ENCODE assay signal across 10 mouse cellular contexts in genomic region chr11:32331075-32331474, GRCm38 (mm10). TPM values are rescaled to one million over a fixed set of nuclear protein-coding genes. Genes with fewer than 3 reads are reported as not detected.
DNase-seq lines count a peak whose midpoint lies in the region; ATAC-seq and TF ChIP-seq lines count a peak whose summit lies in the region.
"Had no signal": no experiment of that assay in that cellular context is flagged by ENCODE, and none has a peak within 500 bp of the region (broad histone marks: within the 10 kb centered on the region; RNA-seq: fewer than 3 reads in every experiment).

No protein-coding gene starts in this region.

- H3K9me3 ChIP-seq in CH12.LX (replicated peaks; ENCODE audit: low read length): peaks cover 3% of the 10 kb centered on the region
- H3K9me3 ChIP-seq in lung, embryonic 14.5 days (ENCODE audit: low read depth, low read length): no peaks in the 10 kb centered on the region

- dilution Hi-C loops in CH12.LX (cut with MboI; ENCODE audit: extremely low pct_ligation_motif_present, extremely low pct_unique_long_range_greater_than_20kb, low sequenced_read_pairs): no loop called here

- no peak for TF ChIP-seq RAD21 in CH12.LX (IDR thresholded peaks at IDR 0.05; ENCODE audit: low read depth, low read length)

- H3K27me3 ChIP-seq in CH12.LX (replicated peaks): peaks cover 8% of the 10 kb centered on the region
- H3K27me3 ChIP-seq in lung, embryonic 14.5 days (ENCODE audit: insufficient read depth, low read length): no peaks in the 10 kb centered on the region

- peak; percentile 71; the same call in 1 of the 2 replicates for ATAC-seq in lung, embryonic 14.5 days (ENCODE audit: insufficient read depth)

- in situ Hi-C loops in CH12.LX (cut with MboI; ENCODE audit: low pct_ligation_motif_present, low pct_unique_long_range_greater_than_20kb, low sequenced_read_pairs): no loop called here

- H3K27ac ChIP-seq in CH12.LX (ENCODE audit: insufficient read depth, low read depth): no peak overlapping the region
- no peak overlapping the region for H3K27ac ChIP-seq in lung, embryonic 14.5 days (ENCODE audit: low read depth)

- TF ChIP-seq CTCF in CH12.LX (conservative IDR thresholded peaks at IDR 0.05 in 1 of 2, IDR thresholded peaks at IDR 0.05 in 1 of 2; ENCODE audit: low read depth in 2 of 2, low read length in 2 of 2): no peak
- no peak for TF ChIP-seq CTCF in lung, embryonic 14.5 days (IDR thresholded peaks at IDR 0.05; ENCODE audit: low read depth)

- 59% methylated on average over 6 of the region's 6 CpGs for WGBS in lung, embryonic 14.5 days

- peak overlapping the region; percentile 59 for H3K4me2 ChIP-seq in CH12.LX (ENCODE audit: insufficient read depth, low read depth, poor library complexity, severe bottlenecking)
- no peak overlapping the region for H3K4me2 ChIP-seq in lung, embryonic 14.5 days

- H3K36me3 ChIP-seq in CH12.LX (replicated peaks in 1 of 2; ENCODE audit: control insufficient read depth in 1 of 2, insufficient read depth in 1 of 2, low read length in 1 of 2): no peaks in the 10 kb centered on the region
- no peaks in the 10 kb centered on the region for H3K36me3 ChIP-seq in lung, embryonic 14.5 days (ENCODE audit: insufficient read depth)

- H3K9ac ChIP-seq in CH12.LX (ENCODE audit: insufficient read depth, low read depth): no peak overlapping the region
- H3K9ac ChIP-seq in lung, embryonic 14.5 days: no peak overlapping the region

- peak; percentile 36 for DNase-seq in gastrocnemius, postnatal 10 days
- no peak for DNase-seq in gastrocnemius, postnatal 25 days
- DNase-seq in CH12.LX (ENCODE audit: extremely low read depth): peak; percentile 49
- peak; percentile 54 for DNase-seq in heart, postnatal 10 days
- DNase-seq in lung, embryonic 14.5 days: peak; percentile 77
- no peak for DNase-seq in embryo, embryonic 11 days
- no peak for DNase-seq in thymus, postnatal 14 days
- DNase-seq in right cerebral cortex, postnatal 10 days (ENCODE audit: low spot score in 2 of 2): no peak

- no peaks in the 10 kb centered on the region for H3K79me2 ChIP-seq in CH12.LX (replicated peaks; ENCODE audit: control insufficient read depth, extremely low read depth, insufficient read depth, poor library complexity, severe bottlenecking)

- TF ChIP-seq POLR2A in CH12.LX (IDR thresholded peaks at IDR 0.05; ENCODE audit: low read depth, low read length): no peak

- peak; percentile 96 for TF ChIP-seq EP300 in CH12.LX (IDR thresholded peaks at IDR 0.05; ENCODE audit: low read length)

- intact Hi-C loops in heart, postnatal 10 days (cut with DNase I): loop anchor here (1.0 kb wide), 1 partner anchor 8 kb away; no protein-coding TSS in a partner anchor

- no peak overlapping the region for H3K4me3 ChIP-seq in CH12.LX (replicated peaks in 1 of 3; ENCODE audit: low read depth in 2 of 3, low read length in 2 of 3, poor library complexity in 1 of 3)
- no peak overlapping the region for H3K4me3 ChIP-seq in lung, embryonic 14.5 days (ENCODE audit: low read depth, low read length)
- H3K4me3 ChIP-seq: erythroblast, embryonic 14.5 days had no signal

- peaks cover 5 to 13% of the 10 kb centered on the region in 2 experiments for H3K4me1 ChIP-seq in CH12.LX (ENCODE audit: control insufficient read depth in 1 of 2, insufficient read depth in 2 of 2)
- no peaks in the 10 kb centered on the region for H3K4me1 ChIP-seq in lung, embryonic 14.5 days (ENCODE audit: insufficient read depth)

TF ChIP-seq in CH12.LX, 34 proteins besides CTCF, POLR2A, EP300 and RAD21:
- TF ChIP-seq ELF1 (IDR thresholded peaks at IDR 0.05; ENCODE audit: low read depth, low read length): peak; percentile 61
- TF ChIP-seq SIN3A (IDR thresholded peaks at IDR 0.05; ENCODE audit: low read length): peak; percentile 75
- TF ChIP-seq ZKSCAN1 (IDR thresholded peaks at IDR 0.05; ENCODE audit: borderline replicate concordance, low read depth, low read length): no peak
- 0 out of 2 replicates have a peak, but pooled peaks have one; percentile 26 for TF ChIP-seq MAZ (IDR thresholded peaks at IDR 0.05; ENCODE audit: low read depth, low read length)
- TF ChIP-seq ZNF384 (IDR thresholded peaks at IDR 0.05; ENCODE audit: low read depth, low read length): no peak
- TF ChIP-seq MXI1 (IDR thresholded peaks at IDR 0.05; ENCODE audit: low read depth, low read length): no peak
- TF ChIP-seq MAFK (IDR thresholded peaks at IDR 0.05; ENCODE audit: insufficient replicate concordance, low read length): 0 out of 2 replicates have a peak, but pooled peaks have one; percentile 29
- TF ChIP-seq JUND (conservative IDR thresholded peaks at IDR 0.05; ENCODE audit: low read depth, low read length): peak; percentile 35; the same call in 1 of the 2 replicates
- TF ChIP-seq TCF12 (IDR thresholded peaks at IDR 0.05; ENCODE audit: low read depth, low read length): 0 out of 2 replicates have a peak, but pooled peaks have one; percentile 47
- TF ChIP-seq UBTF (IDR thresholded peaks at IDR 0.05; ENCODE audit: low read depth, low read length): no peak
- peak; percentile 58 for TF ChIP-seq JUN (IDR thresholded peaks at IDR 0.05; ENCODE audit: insufficient read depth, low read depth, low read length)
- TF ChIP-seq BHLHE40 (IDR thresholded peaks at IDR 0.05; ENCODE audit: low read depth, low read length): peak; percentile 64
- 0 out of 2 replicates have a peak, but pooled peaks have one; percentile 37 for TF ChIP-seq ETS1 (conservative IDR thresholded peaks at IDR 0.05; ENCODE audit: low read depth, low read length)
- no peak for TF ChIP-seq MYC (IDR thresholded peaks at IDR 0.05; ENCODE audit: low read depth, low read length)
- no peak for TF ChIP-seq KAT2A (IDR thresholded peaks at IDR 0.05; ENCODE audit: insufficient replicate concordance, low read length)
- TF ChIP-seq USF2 (conservative IDR thresholded peaks at IDR 0.05; ENCODE audit: low read depth, low read length): no peak
- TF ChIP-seq CHD2 (IDR thresholded peaks at IDR 0.05; ENCODE audit: low read length): peak; percentile 65
- TF ChIP-seq IRF4 (IDR thresholded peaks at IDR 0.05; ENCODE audit: low read depth, low read length): peak; percentile 94
- TF ChIP-seq RCOR1 (conservative IDR thresholded peaks at IDR 0.05; ENCODE audit: low read depth, low read length): peak; percentile 86
- TF ChIP-seq PAX5 (IDR thresholded peaks at IDR 0.05; ENCODE audit: low read length): no peak
- TF ChIP-seq MEF2A (IDR thresholded peaks at IDR 0.05; ENCODE audit: borderline replicate concordance, low read depth, low read length): peak; percentile 53; the same call in 1 of the 2 replicates
- TF ChIP-seq HCFC1 (IDR thresholded peaks at IDR 0.05; ENCODE audit: low read depth, low read length): peak; percentile 43

RNA-seq across cellular contexts. Expression of gene Sh3pxd2b, which starts 16.5 kb away (rescaled TPM):
- total RNA-seq in gastrocnemius, postnatal 10 days (2021): 10 to 100 TPM; 25.1 to 32.5 TPM
- total RNA-seq in gastrocnemius, postnatal 25 days (2021): 1 to 10 TPM; 4.4 to 7.1 TPM
- total RNA-seq in CH12.LX (2012; rRNA removed) (5.3 and 6.7 TPM in 2 replicates), CH12.LX (2014; rRNA removed) (1.7 and 2.4 TPM in 2 replicates)
- 11.3 and 13.2 TPM in 2 replicates for polyA plus RNA-seq in CH12.LX (2012; ENCODE audit: insufficient read length, low read depth)
- total RNA-seq in heart, postnatal 10 days (2021): 10 to 100 TPM; 27.6 to 29.6 TPM
- polyA plus RNA-seq in lung, embryonic 14.5 days (2014; fragmentation: Nextera tagmentation; extraction: Ambion mirVana): 31.2 and 31.7 TPM in 2 replicates

RNA-seq across cellular contexts. Expression of gene Hbq1a, which starts 31.2 kb away (rescaled TPM):
- total RNA-seq in gastrocnemius, postnatal 10 days (2021): not detected
- total RNA-seq in gastrocnemius, postnatal 25 days (2021): not detected
- total RNA-seq in CH12.LX (2012; rRNA removed) (not detected in 2 replicates), CH12.LX (2014; rRNA removed) (not detected in 2 replicates)
- polyA plus RNA-seq in CH12.LX (2012; ENCODE audit: insufficient read length, low read depth): not detected in 2 replicates
- total RNA-seq in heart, postnatal 10 days (2021): not detected
- 0.45 and 0.83 TPM in 2 replicates for polyA plus RNA-seq in lung, embryonic 14.5 days (2014; fragmentation: Nextera tagmentation; extraction: Ambion mirVana)
- polyA plus RNA-seq: testis, adult 2 months had no signal

RNA-seq across cellular contexts. Expression of gene Hba-a2, which starts 34.8 kb away (rescaled TPM):
- total RNA-seq in gastrocnemius, postnatal 10 days (2021): 1,000 to 10,000 TPM in 1 of 2 experiments, 100 to 1,000 TPM in 1; 662 to 1,092 TPM
- total RNA-seq in gastrocnemius, postnatal 25 days (2021): 1,000 to 10,000 TPM in 1 of 2 experiments, 100 to 1,000 TPM in 1; 358 to 1,609 TPM
- 2.6 and 4.6 TPM in 2 replicates for total RNA-seq in CH12.LX (2012; rRNA removed)
- total RNA-seq in CH12.LX (2014; rRNA removed): 2.9 and 3.1 TPM in 2 replicates
- 10.3 and 13.3 TPM in 2 replicates for polyA plus RNA-seq in CH12.LX (2012; ENCODE audit: insufficient read length, low read depth)
- total RNA-seq in heart, postnatal 10 days (2021): 1,000 to 10,000 TPM; 3,875 to 8,514 TPM
- polyA plus RNA-seq in lung, embryonic 14.5 days (2014; fragmentation: Nextera tagmentation; extraction: Ambion mirVana): 11,972 and 11,979 TPM in 2 replicates

RNA-seq across cellular contexts. Expression of gene Hbq1b, which starts 44.3 kb away (rescaled TPM):
- under 1 TPM in 1 of 2 experiments, not detected in 1; 0.79 TPM for total RNA-seq in gastrocnemius, postnatal 10 days (2021)
- total RNA-seq in gastrocnemius, postnatal 25 days (2021): not detected
- not detected in 2 replicates for total RNA-seq in CH12.LX (2012; rRNA removed)
- total RNA-seq in CH12.LX (2014; rRNA removed): not detected in 2 replicates
- polyA plus RNA-seq in CH12.LX (2012; ENCODE audit: insufficient read length, low read depth): not detected in 2 replicates
- 1 to 10 TPM in 1 of 2 experiments, not detected in 1; 1.0 TPM for total RNA-seq in heart, postnatal 10 days (2021)
- 1.8 and 2.1 TPM in 2 replicates for polyA plus RNA-seq in lung, embryonic 14.5 days (2014; fragmentation: Nextera tagmentation; extraction: Ambion mirVana)
- polyA plus RNA-seq: testis, adult 2 months had no signal

RNA-seq across cellular contexts. Expression of gene Hba-a1, which starts 47.8 kb away (rescaled TPM):
- 1,000 to 10,000 TPM in 1 of 2 experiments, 100 to 1,000 TPM in 1; 968 to 1,389 TPM for total RNA-seq in gastrocnemius, postnatal 10 days (2021)
- 1,000 to 10,000 TPM in 1 of 2 experiments, 100 to 1,000 TPM in 1; 451 to 2,047 TPM for total RNA-seq in gastrocnemius, postnatal 25 days (2021)
- 1.9 and 4.9 TPM in 2 replicates for total RNA-seq in CH12.LX (2012; rRNA removed)
- 4.1 and 5.2 TPM in 2 replicates for total RNA-seq in CH12.LX (2014; rRNA removed)
- 3.3 and 4.7 TPM in 2 replicates for polyA plus RNA-seq in CH12.LX (2012; ENCODE audit: insufficient read length, low read depth)
- total RNA-seq in heart, postnatal 10 days (2021): 1,000 to 10,000 TPM; 4,155 to 9,193 TPM
- polyA plus RNA-seq in lung, embryonic 14.5 days (2014; fragmentation: Nextera tagmentation; extraction: Ambion mirVana): 4,575 and 4,689 TPM in 2 replicates

Comparison
In these comparisons a context has a peak if more than half of its experiments do, and no peak if none do; other contexts are left out.
1. DNase-seq: peak in gastrocnemius, postnatal 10 days (single experiment), CH12.LX (single experiment), heart, postnatal 10 days (2 of 2) and lung, embryonic 14.5 days (single experiment); none in gastrocnemius, postnatal 25 days (single experiment), embryo, embryonic 11 days (single experiment), thymus, postnatal 14 days (single experiment) and right cerebral cortex, postnatal 10 days (0 of 2).
2. RNA of gene Hba-a2, which starts 34.8 kb away (total RNA-seq): 3,875 to 8,514 TPM in heart, postnatal 10 days, 358 to 1,609 TPM in gastrocnemius, postnatal 25 days and 662 to 1,092 TPM in gastrocnemius, postnatal 10 days; 2.6 to 4.6 TPM in CH12.LX; every median in the first group is over 10 times any median in the second.